Comparison of ENCODE assay signal across 30 mouse cellular contexts in the genomic region with DNA sequence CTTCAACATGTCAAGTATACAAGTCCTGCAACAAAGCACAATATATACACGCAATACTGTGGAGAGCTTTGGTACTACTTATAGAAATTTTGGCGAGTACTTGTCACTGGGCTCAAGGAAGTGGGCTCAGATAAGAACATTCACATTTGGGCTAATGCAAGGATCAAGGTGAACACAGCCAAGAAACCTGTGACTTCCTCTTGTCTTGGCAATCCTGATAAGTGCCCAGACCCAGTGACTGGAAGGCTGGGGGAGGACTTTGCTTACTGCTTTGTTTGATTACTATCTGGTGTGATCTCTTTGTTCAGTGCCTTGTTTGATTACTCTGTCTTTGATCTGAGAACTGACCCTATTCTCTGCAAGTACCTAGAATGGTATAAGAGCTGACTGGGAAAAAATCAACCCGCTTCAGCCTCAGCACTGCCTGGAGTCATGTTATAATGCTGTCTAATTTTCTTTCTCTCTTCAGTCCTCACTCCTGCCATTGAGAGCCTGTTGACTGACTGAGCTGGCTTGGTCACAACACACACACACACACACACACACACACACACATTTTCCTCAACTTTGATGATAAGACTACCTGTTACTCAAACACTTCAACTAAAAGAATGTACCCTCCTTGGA. TPM values are rescaled to one million over a fixed set of nuclear protein-coding genes. Genes with fewer than 3 reads are reported as not detected.
A peak's percentile ranks its signal among the peaks of the same experiment; 100 is the strongest.
DNase-seq lines count a peak whose midpoint lies in the region; ATAC-seq and TF ChIP-seq lines count a peak whose summit lies in the region.
"Had no signal": no experiment of that assay in that cellular context is flagged by ENCODE, and none has a peak within 500 bp of the region (broad histone marks: within the 10 kb centered on the region; RNA-seq: fewer than 3 reads in every experiment).

No protein-coding gene starts in this region.

- H3K4me1 ChIP-seq in intestine, embryonic 15.5 days (replicated peaks), result no peaks in the 10 kb centered on the region
- H3K4me1 ChIP-seq in intestine, postnatal 0 days (replicated peaks; ENCODE audit: control insufficient read depth, insufficient read depth, low read length), result no peaks in the 10 kb centered on the region
- H3K4me1 ChIP-seq in MEL (ENCODE audit: control insufficient read depth in 1 of 2, insufficient read depth in 2 of 2, low read length in 2 of 2), result peaks cover 16 to 23% of the 10 kb centered on the region in 2 experiments
- peaks cover 12 to 21% of the 10 kb centered on the region in 2 experiments for H3K4me1 ChIP-seq in liver, embryonic 14.5 days (replicated peaks; ENCODE audit: control insufficient read depth in 2 of 2, insufficient read depth in 2 of 2, low read length in 1 of 2)
- no peaks in the 10 kb centered on the region for H3K4me1 ChIP-seq in forebrain, embryonic 13.5 days
- H3K4me1 ChIP-seq: embryonic facial prominence, embryonic 12.5 days; limb, embryonic 10.5 days; limb, embryonic 15.5 days; neural tube, embryonic 12.5 days had no signal

- TF ChIP-seq CTCF in intestine, postnatal 0 days (IDR thresholded peaks at IDR 0.05; ENCODE audit: low read depth), result no peak
- TF ChIP-seq CTCF in MEL (IDR thresholded peaks at IDR 0.05 in 2 of 3, conservative IDR thresholded peaks at IDR 0.05 in 1 of 3; ENCODE audit: control insufficient read depth in 1 of 3, insufficient read depth in 1 of 3, low read depth in 2 of 3, low read length in 3 of 3, poor library complexity in 1 of 3, severe bottlenecking in 1 of 3), result no peak
- no peak for TF ChIP-seq CTCF in liver, embryonic 14.5 days (IDR thresholded peaks at IDR 0.05; ENCODE audit: low read depth)

- H3K9ac ChIP-seq in intestine, embryonic 15.5 days, result no peak overlapping the region
- H3K9ac ChIP-seq in intestine, postnatal 0 days (ENCODE audit: low read depth, low read length), result no peak overlapping the region
- H3K9ac ChIP-seq in MEL (ENCODE audit: control insufficient read depth, low read depth, low read length, poor library complexity, severe bottlenecking), result peak overlapping the region; percentile 12; the same call in 1 of the 2 replicates
- no peak overlapping the region for H3K9ac ChIP-seq in liver, embryonic 14.5 days (replicated peaks)
- H3K9ac ChIP-seq in forebrain, embryonic 13.5 days, result no peak overlapping the region
- H3K9ac ChIP-seq: embryonic facial prominence, embryonic 12.5 days; heart, embryonic 13.5 days; hindbrain, embryonic 14.5 days; limb, embryonic 15.5 days; neural tube, embryonic 12.5 days had no signal

- no peaks in the 10 kb centered on the region for H3K9me3 ChIP-seq in intestine, embryonic 15.5 days
- no peaks in the 10 kb centered on the region for H3K9me3 ChIP-seq in intestine, postnatal 0 days (ENCODE audit: control insufficient read depth)
- H3K9me3 ChIP-seq in MEL (replicated peaks; ENCODE audit: insufficient read depth, low read length), result no peaks in the 10 kb centered on the region
- H3K9me3 ChIP-seq in liver, embryonic 14.5 days (ENCODE audit: control insufficient read depth, low read length), result no peaks in the 10 kb centered on the region
- no peaks in the 10 kb centered on the region for H3K9me3 ChIP-seq in forebrain, embryonic 13.5 days (replicated peaks)
- H3K9me3 ChIP-seq: embryonic facial prominence, embryonic 12.5 days; heart, embryonic 13.5 days; limb, embryonic 10.5 days; limb, embryonic 15.5 days; neural tube, embryonic 12.5 days had no signal

- H3K4me3 ChIP-seq in intestine, embryonic 15.5 days (replicated peaks), result no peak overlapping the region
- no peak overlapping the region for H3K4me3 ChIP-seq in intestine, postnatal 0 days (ENCODE audit: low read depth, low read length)
- H3K4me3 ChIP-seq in MEL (ENCODE audit: control insufficient read depth in 1 of 2, insufficient read depth in 1 of 2, low read depth in 2 of 2, low read length in 2 of 2), result 0 out of 4 replicates have a peak overlapping the region, but pooled peaks of 1 of the 2 experiments have one; percentile 10
- H3K4me3 ChIP-seq in liver, embryonic 14.5 days (ENCODE audit: insufficient read depth in 1 of 2, low read depth in 2 of 2, low read length in 2 of 2), result no peak overlapping the region
- H3K4me3 ChIP-seq in forebrain, embryonic 13.5 days, result no peak overlapping the region
- H3K4me3 ChIP-seq: embryonic facial prominence, embryonic 12.5 days; heart, adult 2 months; heart, embryonic 13.5 days; limb, embryonic 10.5 days; limb, embryonic 15.5 days; neural tube, embryonic 12.5 days had no signal

- H3K27me3 ChIP-seq in intestine, embryonic 15.5 days (replicated peaks), result no peaks in the 10 kb centered on the region
- H3K27me3 ChIP-seq in intestine, postnatal 0 days (replicated peaks; ENCODE audit: control insufficient read depth, insufficient read depth, low read length), result no peaks in the 10 kb centered on the region
- no peaks in the 10 kb centered on the region for H3K27me3 ChIP-seq in MEL (ENCODE audit: control insufficient read depth in 1 of 2, insufficient read depth in 2 of 2, low read length in 2 of 2)
- H3K27me3 ChIP-seq in liver, embryonic 14.5 days (ENCODE audit: control insufficient read depth, insufficient read depth, low read length), result no peaks in the 10 kb centered on the region
- no peaks in the 10 kb centered on the region for H3K27me3 ChIP-seq in forebrain, embryonic 13.5 days
- H3K27me3 ChIP-seq: embryonic facial prominence, embryonic 12.5 days; heart, embryonic 13.5 days; limb, embryonic 15.5 days; neural tube, embryonic 12.5 days had no signal

- 0 out of 2 replicates have a peak, but pooled peaks have one; percentile 12 for ATAC-seq in intestine, embryonic 15.5 days
- ATAC-seq in intestine, postnatal 0 days, result no peak
- ATAC-seq in liver, embryonic 14.5 days (ENCODE audit: insufficient read depth), result peak; percentile 41; the same call in 1 of the 2 replicates
- peak; percentile 74 for ATAC-seq in megakaryocyte-erythroid progenitor cell, adult 5-6 weeks (replicated peaks; ENCODE audit: low FRiP score, low TSS enrichment, poor library complexity, severe bottlenecking)
- ATAC-seq in forebrain, embryonic 13.5 days, result no peak
- ATAC-seq: forebrain, embryonic 16.5 days; midbrain, embryonic 16.5 days had no signal

- H3K36me3 ChIP-seq in intestine, embryonic 15.5 days, result no peaks in the 10 kb centered on the region
- no peaks in the 10 kb centered on the region for H3K36me3 ChIP-seq in intestine, postnatal 0 days (ENCODE audit: control insufficient read depth, insufficient read depth)
- H3K36me3 ChIP-seq in MEL (ENCODE audit: control insufficient read depth in 1 of 2, insufficient read depth in 2 of 2, low read length in 2 of 2), result peaks cover 1 to 32% of the 10 kb centered on the region in 2 experiments; a peak in 3 of 4 replicates
- no peaks in the 10 kb centered on the region for H3K36me3 ChIP-seq in liver, embryonic 14.5 days (replicated peaks; ENCODE audit: control insufficient read depth, insufficient read depth, low read depth)
- H3K36me3 ChIP-seq in forebrain, embryonic 13.5 days (ENCODE audit: poor library complexity, severe bottlenecking), result no peaks in the 10 kb centered on the region
- H3K36me3 ChIP-seq: embryonic facial prominence, embryonic 12.5 days; heart, embryonic 13.5 days; limb, embryonic 10.5 days; limb, embryonic 15.5 days; neural tube, embryonic 12.5 days had no signal

- H3K27ac ChIP-seq in intestine, embryonic 15.5 days, result no peak overlapping the region
- no peak overlapping the region for H3K27ac ChIP-seq in intestine, postnatal 0 days (ENCODE audit: low read depth, low read length)
- H3K27ac ChIP-seq in MEL (ENCODE audit: control insufficient read depth, low read depth, low read length), result peak overlapping the region; percentile 83
- H3K27ac ChIP-seq in liver, embryonic 14.5 days, result no peak overlapping the region; the same call in 1 of the 2 replicates
- H3K27ac ChIP-seq in forebrain, embryonic 13.5 days, result no peak overlapping the region
- H3K27ac ChIP-seq: embryonic facial prominence, embryonic 12.5 days; heart, adult 2 months; heart, embryonic 13.5 days; hindbrain, embryonic 14.5 days; kidney, postnatal 0 days; limb, embryonic 10.5 days; limb, embryonic 15.5 days; neural tube, embryonic 12.5 days; stomach, postnatal 0 days had no signal

- DNase-seq in MEL (ENCODE audit: low read depth, low spot score), result peak; percentile 77
- DNase-seq in liver, embryonic 14.5 days (ENCODE audit: low read depth in 3 of 3, low spot score in 3 of 3), result no peak
- no peak for DNase-seq in adrenal gland, postnatal 14 days
- DNase-seq in MN1 (ENCODE audit: low spot score), result no peak
- DNase-seq: adrenal gland, adult 8-10 months; cerebellum, adult 9-10 months; cerebellum, postnatal 36 days; embryo, embryonic 11 days; heart, adult 2 months; heart, postnatal 10 days; kidney, adult 8-10 months; lung, postnatal 4 days; right cerebral cortex, postnatal 4 days; thymus, adult 18-20 months; thymus, postnatal 25 days had no signal

- H3K4me2 ChIP-seq in intestine, embryonic 15.5 days (replicated peaks), result no peak overlapping the region
- H3K4me2 ChIP-seq in intestine, postnatal 0 days (replicated peaks; ENCODE audit: low read depth), result no peak overlapping the region
- peak overlapping the region; percentile 43 for H3K4me2 ChIP-seq in liver, embryonic 14.5 days (ENCODE audit: low read depth)
- H3K4me2 ChIP-seq in forebrain, embryonic 13.5 days, result no peak overlapping the region
- H3K4me2 ChIP-seq: embryonic facial prominence, embryonic 12.5 days; heart, embryonic 13.5 days; hindbrain, embryonic 14.5 days; limb, embryonic 15.5 days; midbrain, embryonic 11.5 days; neural tube, embryonic 12.5 days had no signal

- H3K79me2 ChIP-seq in MEL (ENCODE audit: control insufficient read depth, insufficient read depth, low read length, poor library complexity), result peaks cover 6% of the 10 kb centered on the region; the same call in 1 of the 2 replicates

- peak; percentile 76 to 88 for TF ChIP-seq EP300 in MEL (IDR thresholded peaks at IDR 0.05; ENCODE audit: low read depth in 1 of 2, low read length in 2 of 2)
- TF ChIP-seq EP300 in liver, embryonic 14.5 days (IDR thresholded peaks at IDR 0.05; ENCODE audit: low read depth), result no peak

- WGBS in intestine, embryonic 15.5 days, result 75% methylated on average over 3 of the region's 3 CpGs
- 70% methylated on average over 3 of the region's 3 CpGs for WGBS in intestine, postnatal 0 days
- 28% methylated on average over 3 of the region's 3 CpGs for WGBS in liver, embryonic 14.5 days (ENCODE audit: insufficient replicate concordance)
- WGBS in forebrain, embryonic 13.5 days, result 95% methylated on average over 3 of the region's 3 CpGs

- TF ChIP-seq POLR2A in MEL (IDR thresholded peaks at IDR 0.05; ENCODE audit: control insufficient read depth in 1 of 2, insufficient read depth in 1 of 2, low read depth in 1 of 2, low read length in 2 of 2, poor library complexity in 1 of 2), result no peak

- TF ChIP-seq RAD21 in MEL (IDR thresholded peaks at IDR 0.05; ENCODE audit: low read depth, low read length), result no peak

RNA-seq across cellular contexts. Expression of a gene that starts 23.0 kb away (rescaled TPM):
- polyA plus RNA-seq in intestine, embryonic 15.5 days (2015; fragmentation: Nextera tagmentation; extraction: Ambion mirVana), result 41.8 and 43.1 TPM in 2 replicates
- polyA plus RNA-seq in intestine, postnatal 0 days (2015; fragmentation: Nextera tagmentation; extraction: Ambion mirVana), result 54.7 and 62.6 TPM in 2 replicates
- total RNA-seq in MEL (2012; rRNA removed), result 27.2 and 34.0 TPM in 2 replicates
- polyA plus RNA-seq in MEL (2012; ENCODE audit: insufficient read depth in 1 of 2, insufficient read length in 2 of 2, low read depth in 1 of 2, low replicate concordance in 2 of 2, missing spikeins in 1 of 2), result 100 to 1,000 TPM in 1 of 2 experiments, 10 to 100 TPM in 1; 86.4 to 128 TPM
- polyA plus RNA-seq in liver, embryonic 14.5 days (2012; rRNA removed), result 17.7 and 29.0 TPM in 2 replicates
- polyA plus RNA-seq in liver, embryonic 14.5 days (2014; fragmentation: Nextera tagmentation; extraction: Ambion mirVana), result 27.4 and 30.2 TPM in 2 replicates
- 87.1 and 94.7 TPM in 2 replicates for total RNA-seq in megakaryocyte-erythroid progenitor cell, adult 5-6 weeks (2014; fragmentation: Nextera tagmentation)
- 46.3 and 52.1 TPM in 2 replicates for total RNA-seq in megakaryocyte-erythroid progenitor cell, adult 5-6 weeks (2017)
- total RNA-seq in adrenal gland, postnatal 14 days (2021), result 79.4 and 89.0 TPM in 2 replicates
- 36.4 and 45.0 TPM in 2 replicates for polyA plus RNA-seq in forebrain, embryonic 13.5 days (2015; fragmentation: Nextera tagmentation; extraction: Ambion mirVana)

Comparison
In these comparisons a context has a peak if more than half of its experiments do, and no peak if none do; other contexts are left out.
1. ATAC-seq: peak in intestine, embryonic 15.5 days (single experiment), liver, embryonic 14.5 days (single experiment) and megakaryocyte-erythroid progenitor cell, adult 5-6 weeks (single experiment); none in intestine, postnatal 0 days (single experiment) and forebrain, embryonic 13.5 days (single experiment).